Mouse (Mus musculus): ENCODE results near the gene Oxgr1.
A peak's percentile ranks its signal among the peaks of the same experiment; 100 is the strongest.
"Not testable (repeated sequence)": the region's sequence is repeated elsewhere in the genome, so short reads cannot be mapped to it uniquely, and the experiment has no call there.

The Oxgr1 gene

DNA sequence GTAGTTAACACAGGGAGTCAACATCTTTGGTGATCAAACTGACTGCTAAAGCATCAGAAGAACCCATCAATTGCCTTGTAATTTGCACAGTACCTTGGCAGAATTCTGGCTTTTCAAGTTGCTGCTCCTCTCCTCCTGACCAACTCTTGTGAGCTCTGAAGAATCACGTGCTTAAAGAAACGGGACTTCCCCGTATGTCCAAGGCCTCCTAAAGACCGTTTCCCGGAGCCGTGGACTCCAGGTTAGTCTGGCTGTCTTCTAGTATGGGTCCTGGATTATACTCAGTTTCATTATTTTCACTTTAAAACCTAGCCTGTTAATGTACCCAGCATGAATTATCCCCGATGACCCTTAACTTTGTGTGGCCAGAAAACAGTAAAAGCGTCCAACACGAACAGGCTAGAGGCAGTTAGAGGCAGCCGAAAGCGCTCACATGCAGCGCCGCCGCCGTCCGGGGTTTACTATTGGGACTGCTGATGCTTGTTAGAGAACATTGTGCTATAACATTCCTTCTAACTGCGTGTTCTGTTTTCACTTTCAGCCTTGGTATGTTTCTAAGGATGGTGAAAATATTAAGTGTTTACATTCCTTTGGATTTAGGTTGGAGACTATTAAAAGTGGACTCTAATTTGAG is at the start of gene Oxgr1:
Gene Oxgr1 (minus strand): TSS at position 249 of the 634 bp plus-strand sequence.
- DNase-seq = no peak

DNA sequence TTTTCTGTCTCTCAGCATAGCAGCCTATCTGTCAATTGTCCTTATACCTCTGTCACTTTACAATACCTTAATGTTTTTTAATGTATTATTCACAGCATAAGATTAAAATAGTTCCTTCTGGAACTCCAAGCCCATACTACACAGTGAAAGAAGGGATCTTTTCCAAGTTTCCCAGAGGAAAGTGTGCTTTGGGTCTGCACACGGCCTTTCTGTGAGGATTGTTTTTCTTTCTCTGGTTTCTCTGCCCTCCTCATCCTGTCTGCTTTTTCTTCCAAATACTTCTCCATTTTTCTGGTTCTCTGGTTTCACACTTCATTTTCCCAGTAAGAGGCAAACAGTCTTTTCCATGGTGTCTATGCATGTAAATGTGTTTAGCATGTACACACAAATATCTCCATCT is 48.2 kb upstream of the Oxgr1 start:
- DNase-seq = no peak

- DNase-seq = no peak
Measured at GRCm38 (mm10) chr14:120089649-120090360, 47.6 kb upstream of the Oxgr1 start.

DNA sequence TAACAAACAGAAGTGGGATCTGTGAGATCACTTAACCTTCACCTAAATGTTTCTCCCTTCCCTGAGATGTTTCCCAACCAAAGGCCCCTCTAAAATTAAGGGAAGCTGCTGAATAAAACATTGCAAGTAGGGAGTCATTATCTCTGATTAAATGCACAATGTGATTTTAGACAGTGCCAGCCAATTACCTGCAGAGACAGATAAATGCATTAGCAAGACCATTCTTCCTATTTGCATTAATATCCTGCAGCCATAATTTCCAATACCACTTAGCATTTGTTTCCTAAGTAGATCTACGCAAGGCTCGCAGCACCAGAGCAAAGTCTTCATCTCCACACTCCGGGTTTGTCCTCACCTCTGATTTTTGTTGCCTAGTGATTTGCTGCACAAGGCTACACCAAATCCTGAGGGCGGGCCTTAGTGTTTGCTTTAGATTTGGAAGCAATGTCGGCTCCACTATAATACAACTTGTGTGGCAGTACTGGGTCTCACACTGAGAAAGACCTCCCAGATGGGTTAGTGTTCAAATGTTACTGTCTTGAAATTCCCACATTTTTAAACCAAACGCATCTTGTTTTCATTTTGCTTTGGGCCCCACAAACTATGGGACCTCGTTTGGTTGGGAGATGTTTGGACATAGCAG is 46.9 kb upstream of the Oxgr1 start:
- no peak for DNase-seq

- DNase-seq = no peak
Measured at GRCm38 (mm10) chr14:120084084-120084667, 41.9 kb upstream of the Oxgr1 start.

GRCm38 (mm10) chr14:120076192-120076591 is 34.0 kb upstream of the Oxgr1 start:
- peak; percentile 23 for DNase-seq

- DNase-seq = no peak
Measured at GRCm38 (mm10) chr14:120075746-120076145, 33.5 kb upstream of the Oxgr1 start.

- DNase-seq = no peak
Measured at GRCm38 (mm10) chr14:120074231-120074630, 32.0 kb upstream of the Oxgr1 start.

GRCm38 (mm10) chr14:120061096-120061495 is 18.9 kb upstream of the Oxgr1 start:
- peak; percentile 41 for DNase-seq

DNA sequence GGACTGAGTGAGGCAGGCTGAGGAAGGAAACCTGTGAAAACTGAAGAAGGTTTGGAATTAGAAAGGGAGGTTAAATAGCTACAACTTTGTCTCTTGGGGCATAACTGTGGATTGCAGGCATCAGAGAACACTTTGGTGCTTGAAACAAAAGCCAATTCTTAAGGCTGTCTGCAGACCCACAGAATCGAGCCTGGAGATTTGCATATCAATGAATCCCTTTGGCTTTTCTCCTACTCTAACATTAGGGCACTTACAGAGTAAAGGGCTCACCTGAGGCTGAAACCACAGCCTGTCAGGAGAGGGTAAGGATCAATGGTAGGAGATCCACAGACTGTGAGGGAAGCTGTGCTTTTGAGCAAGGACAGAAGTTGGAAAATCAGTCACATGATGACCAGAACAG is 8.8 kb downstream of the Oxgr1 start:
- DNase-seq = no peak

DNA sequence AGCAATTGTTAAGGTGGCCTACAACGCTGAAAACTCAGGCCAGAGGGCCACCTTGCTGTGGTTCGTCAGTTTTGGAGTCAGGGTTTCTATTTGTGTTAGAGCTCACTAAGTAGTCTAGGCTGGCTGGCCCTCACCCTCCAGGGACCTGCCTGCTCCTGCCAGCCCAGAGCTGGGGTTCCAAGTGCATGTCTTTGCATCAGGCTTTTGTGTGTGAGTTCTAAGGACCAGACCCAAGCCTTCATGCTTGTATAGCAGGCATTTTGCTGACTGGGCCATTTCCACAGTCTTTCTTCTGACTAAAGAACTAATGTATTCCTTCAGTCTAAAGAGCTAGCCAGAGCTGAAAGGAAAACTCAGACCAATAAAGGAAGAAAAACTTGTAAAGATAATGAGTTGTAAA is 22.3 kb downstream of the Oxgr1 start:
- DNase-seq = no peak

- no peak for DNase-seq
Measured at GRCm38 (mm10) chr14:120009969-120010872, 32.0 kb downstream of the Oxgr1 start.

DNA sequence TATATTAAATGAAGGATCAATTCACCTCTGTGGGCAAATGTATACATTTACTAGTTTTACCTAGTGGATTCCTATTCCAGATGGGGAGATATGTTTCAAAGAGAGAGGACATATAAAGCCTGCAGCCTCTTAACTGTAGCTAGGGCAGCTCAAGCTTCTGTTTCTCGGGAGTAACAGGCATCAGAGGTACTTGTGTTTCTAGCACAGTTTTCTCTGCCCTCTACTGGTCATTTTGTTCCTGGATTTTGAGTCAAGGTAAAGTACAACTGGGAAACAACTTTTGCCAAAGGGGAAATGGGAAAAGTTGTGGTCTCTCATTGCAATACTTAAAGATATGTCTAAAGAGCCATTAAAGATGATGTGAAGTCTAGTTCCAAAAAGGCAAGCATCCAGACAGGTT is 37.1 kb downstream of the Oxgr1 start:
- DNase-seq = no peak

- no peak for DNase-seq
Measured at GRCm38 (mm10) chr14:120003661-120004060, 38.6 kb downstream of the Oxgr1 start.

DNA sequence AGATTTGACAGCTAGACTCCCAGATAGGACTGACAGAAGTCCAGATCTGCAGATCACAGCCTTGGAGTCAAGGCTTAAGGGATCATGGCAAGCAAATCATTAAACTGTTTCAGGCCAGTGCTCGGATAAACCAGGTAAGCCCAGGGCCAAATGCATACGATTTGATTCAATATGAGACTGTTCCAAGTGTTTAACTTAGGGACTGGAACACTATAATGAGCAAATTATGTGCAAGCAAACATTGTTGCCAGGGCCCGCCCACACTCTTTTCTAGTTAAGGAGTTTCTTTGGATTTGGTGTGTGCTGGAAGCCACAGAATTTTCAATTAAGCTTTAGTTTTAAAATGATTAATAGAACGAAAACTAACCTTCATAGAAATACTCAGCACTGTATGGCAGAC is 39.6 kb downstream of the Oxgr1 start:
- peak; percentile 28 for DNase-seq

GRCm38 (mm10) chr14:119989651-119990050 is 52.6 kb downstream of the Oxgr1 start:
- DNase-seq = no peak

DNA sequence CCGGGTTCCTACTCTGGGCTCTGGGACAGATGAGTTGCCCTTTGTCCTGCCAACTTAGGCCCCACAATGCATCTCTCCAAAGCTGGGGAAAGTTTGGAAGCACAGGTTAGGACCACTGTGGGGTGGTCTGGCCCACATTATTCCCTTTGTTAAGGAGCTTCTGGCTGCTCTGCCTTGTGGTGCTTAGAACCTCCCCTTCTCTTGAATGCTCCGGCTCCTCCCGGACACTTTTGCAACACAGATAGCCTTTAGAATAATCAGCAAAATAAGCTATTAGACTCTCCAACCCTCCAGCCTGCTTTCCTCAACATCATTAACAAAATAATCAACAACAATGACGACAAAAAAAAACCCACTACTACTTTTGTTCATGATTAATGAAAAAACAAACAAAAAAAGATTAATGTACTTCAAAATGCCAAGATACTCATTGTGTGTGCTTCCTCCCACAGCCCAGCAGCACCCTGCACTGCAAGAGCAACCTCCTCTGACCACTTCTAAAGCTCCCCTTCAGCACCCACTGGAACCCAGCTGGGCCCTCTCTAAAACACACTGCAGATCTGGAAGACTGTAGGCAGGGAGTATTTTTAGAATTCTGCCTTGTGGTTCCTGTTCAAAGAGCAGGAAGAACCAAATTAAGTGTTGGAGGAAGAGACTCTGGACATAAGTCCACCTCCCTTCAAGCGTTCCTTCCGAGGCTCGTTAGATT is 53.1 kb downstream of the Oxgr1 start:
- no peak for DNase-seq

DNA sequence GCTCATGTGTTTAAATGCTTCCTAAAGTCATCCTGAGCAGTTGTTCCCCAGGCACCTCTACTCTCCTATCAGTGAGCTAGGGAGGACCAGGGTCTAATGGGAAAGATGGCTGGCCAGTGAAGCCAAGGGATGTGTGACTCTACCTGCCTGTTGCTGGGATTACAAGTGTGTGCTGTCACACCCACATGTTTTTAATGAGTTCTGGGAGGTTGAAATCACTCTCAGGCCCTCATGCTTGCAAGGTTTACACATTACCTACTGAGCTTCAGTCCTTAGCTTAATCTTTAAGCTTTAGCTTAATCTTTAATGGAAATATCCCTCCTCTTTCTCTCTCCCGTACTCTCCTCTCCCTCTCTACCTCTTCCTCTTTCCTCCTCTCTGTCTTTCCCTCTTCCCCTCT is 55.0 kb downstream of the Oxgr1 start:
- no peak for DNase-seq

DNA sequence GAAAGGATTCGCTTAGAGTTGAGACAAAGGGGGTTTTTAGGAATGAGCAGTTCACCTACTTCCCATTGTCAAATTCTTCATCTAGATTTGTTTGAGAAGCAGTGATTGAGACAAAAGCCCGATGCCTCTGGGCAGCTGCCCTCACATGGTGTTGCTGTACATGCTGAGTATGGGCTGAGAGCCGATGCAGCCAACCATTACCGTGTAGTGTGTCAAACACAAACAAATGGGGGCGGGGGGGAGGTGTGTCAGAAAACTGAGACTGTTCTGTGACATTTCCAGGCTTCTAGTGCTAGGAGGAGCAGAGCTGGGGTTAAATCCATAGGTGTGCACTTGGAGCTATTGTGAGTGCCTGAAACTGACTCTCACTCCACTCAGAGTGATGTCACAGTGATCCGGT is 55.5 kb downstream of the Oxgr1 start:
- DNase-seq = no peak

GRCm38 (mm10) chr14:119986351-119986750 is 55.9 kb downstream of the Oxgr1 start:
- not testable (repeated sequence) for DNase-seq

DNA sequence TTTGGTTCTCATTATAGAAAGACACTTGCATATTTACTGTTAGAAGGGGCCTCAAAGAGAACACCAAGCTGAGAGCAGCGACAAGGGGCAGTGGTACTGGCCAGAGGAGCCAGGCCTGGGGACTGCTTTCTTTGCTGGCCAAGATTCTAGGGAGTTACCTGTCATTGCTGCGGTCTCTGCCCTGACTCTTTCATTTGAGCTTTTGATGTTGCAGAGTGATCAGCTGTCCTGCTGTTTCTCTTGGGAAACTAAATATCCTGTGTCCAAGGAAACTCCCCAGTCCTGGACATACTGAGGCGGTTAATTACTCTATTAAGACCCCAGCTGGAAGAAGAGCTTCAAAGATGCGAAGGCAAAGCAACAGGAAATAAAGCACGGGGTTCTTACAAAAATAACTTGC is 60.9 kb downstream of the Oxgr1 start:
- no peak for DNase-seq

GRCm38 (mm10) chr14:119980698-119981235 is 61.5 kb downstream of the Oxgr1 start:
- DNase-seq = peak; percentile 15

Data from layer of hippocampus, adult 9-11 months (tissue).